Mouse (Mus musculus) neural tube, embryonic 13.5 days (tissue): Measurements from ENCODE around the gene Efemp2. TPM values are rescaled to one million over a fixed set of nuclear protein-coding genes. Genes with fewer than 3 reads are reported as not detected.

Source experiments
- ATAC-seq: fragments of 200-750 bp; cut with Nextera tagmentation; 2 replicates; pipeline ENCODE4 v1.8.0; 2017; ENCODE audit warnings: low read depth, mild to moderate bottlenecking, moderate TSS enrichment, moderate library complexity
- H3K27ac ChIP-seq: fragments of 300-500 bp; sonication (generic); replicated peaks from 2 replicates; pipeline ENCODE4 v1.5.1; 2015; ENCODE audit warnings: moderate library complexity, mild to moderate bottlenecking, inconsistent platforms
- H3K27me3 ChIP-seq: fragments of 300-500 bp; sonication (generic); 2 replicates; pipeline ENCODE4 v1.6.1; 2015; ENCODE audit warnings: mild to moderate bottlenecking, inconsistent platforms
- H3K36me3 ChIP-seq: fragments of 300-500 bp; sonication (generic); 2 replicates; pipeline ENCODE4 v1.6.1; 2015; ENCODE audit warnings: mild to moderate bottlenecking, inconsistent platforms
- H3K4me1 ChIP-seq: fragments of 300-500 bp; sonication (generic); replicated peaks from 2 replicates; pipeline ENCODE4 v1.6.1; 2015; ENCODE audit warnings: inconsistent platforms
- H3K4me2 ChIP-seq: fragments of 300-500 bp; sonication (generic); 2 replicates; pipeline ENCODE4 v1.6.1; 2015; ENCODE audit warnings: inconsistent platforms, mild to moderate bottlenecking, moderate library complexity
- H3K4me3 ChIP-seq: fragments of 300-500 bp; sonication (generic); 2 replicates; pipeline ENCODE4 v1.5.1; 2015; ENCODE audit warnings: mild to moderate bottlenecking, inconsistent platforms
- H3K9ac ChIP-seq: fragments of 300-500 bp; sonication (generic); 2 replicates; pipeline ENCODE4 v1.6.1; 2015; ENCODE audit warnings: moderate library complexity, mild to moderate bottlenecking, inconsistent platforms
- H3K9me3 ChIP-seq: fragments of 300-500 bp; sonication (generic); 2 replicates; pipeline ENCODE4 v1.6.1; 2016; ENCODE audit warnings: inconsistent platforms
- WGBS: fragments of 180-500 bp; shearing (Covaris S2); methylation state at CpG from one replicate; pipeline ENCODE4 v1.1.7; 2015; 5-methylcytosine and 5-hydroxymethylcytosine counted together
- polyA plus RNA-seq: library from polyadenylated mRNA; unstranded; fragments of >200 nt; fragmentation: Nextera tagmentation; extraction: Ambion mirVana; gene quantifications from 2 replicates; pipeline ENCODE4 v1.2.1, GENCODE M21; 2015

The Efemp2 gene
- 56.9 and 60.8 TPM in 2 replicates for polyA plus RNA-seq

- Histone ChIP-seq H3K9ac (peak within 1 kb of the TSS; percentile 72), H3K36me3 (0 out of 2 replicates have a peak, but pooled peaks cover 5% of the 10 kb centered on the region), H3K9me3 (no peaks in the 10 kb centered on the region), H3K27ac (peak within 1 kb of the TSS; percentile 74), H3K4me3 (peak within 1 kb of the TSS; percentile 52), H3K4me1 (peaks cover 40% of the 10 kb centered on the region), H3K4me2 (peak within 1 kb of the TSS; percentile 83), H3K27me3 (no peaks in the 10 kb centered on the region)
- ATAC-seq: peak; percentile 48
- 2% methylated on average over 22 of the region's 22 CpGs for WGBS
Observed at GRCm38 (mm10) chr19:5473720-5474119, at the start of gene Efemp2. TSS of gene Efemp2 (plus strand) at chr19:5473954.

- Histone ChIP-seq H3K9ac (peak overlapping the region; percentile 92), H3K4me1 (peaks cover 49% of the 10 kb centered on the region), H3K27ac (peak overlapping the region; percentile 95), H3K9me3 (no peaks in the 10 kb centered on the region), H3K27me3 (no peaks in the 10 kb centered on the region), H3K4me3 (peak overlapping the region; percentile 88), H3K4me2 (peak overlapping the region; percentile 94), H3K36me3 (peaks cover 61% of the 10 kb centered on the region)
- peak; percentile 66 for ATAC-seq
- under 1% methylated on average over 42 of the region's 48 CpGs for WGBS
Observed at GRCm38 (mm10) chr19:5424092-5424781, 49.5 kb upstream of the Efemp2 start.

GRCm38 (mm10) chr19:5424782-5425741 lies 48.7 kb upstream of the Efemp2 start, which contains the start of the genes Drap1 and AI837181:
TSS of gene Drap1 (minus strand) at chr19:5424979.
TSS of gene AI837181 (plus strand) at chr19:5425144.
- Histone ChIP-seq H3K27me3 (no peaks in the 10 kb centered on the region), H3K4me2 (peak within 1 kb of the TSS; percentile 94), H3K27ac (peak within 1 kb of the TSS; percentile 95), H3K4me1 (peaks cover 49% of the 10 kb centered on the region), H3K9me3 (no peaks in the 10 kb centered on the region), H3K4me3 (peak within 1 kb of the TSS; percentile 88), H3K9ac (peak within 1 kb of the TSS; percentile 92), H3K36me3 (peaks cover 56% of the 10 kb centered on the region)
- peak; percentile 93 for ATAC-seq
- 0% methylated on average over 76 of the region's 87 CpGs for WGBS

- Histone ChIP-seq H3K4me3 (peak overlapping the region; percentile 88), H3K9ac (peak overlapping the region; percentile 92), H3K9me3 (no peaks in the 10 kb centered on the region), H3K27ac (peak overlapping the region; percentile 90), H3K27me3 (no peaks in the 10 kb centered on the region), H3K36me3 (peaks cover 46% of the 10 kb centered on the region), H3K4me1 (peaks cover 49% of the 10 kb centered on the region), H3K4me2 (peak overlapping the region; percentile 94)
- no peak for ATAC-seq
- WGBS: 92% methylated on average over 18 of the region's 18 CpGs
Observed at GRCm38 (mm10) chr19:5425906-5426565, 47.7 kb upstream of the Efemp2 start.

GRCm38 (mm10) chr19:5426640-5427290 lies 47.0 kb upstream of the Efemp2 start:
- Histone ChIP-seq H3K27me3 (no peaks in the 10 kb centered on the region), H3K4me3 (peak overlapping the region; percentile 88)
- WGBS: 92% methylated on average over 13 of the region's 13 CpGs

GRCm38 (mm10) chr19:5428083-5428482 lies 45.7 kb upstream of the Efemp2 start:
- H3K4me2 ChIP-seq: no peak overlapping the region
- no peak overlapping the region for H3K27ac ChIP-seq
- no peaks in the 10 kb centered on the region for H3K9me3 ChIP-seq
- H3K36me3 ChIP-seq: peaks cover 29% of the 10 kb centered on the region
- H3K4me3 ChIP-seq: no peak overlapping the region
- whole genome bisulfite sequencing: 92% methylated on average over 2 of the region's 2 CpGs
- ATAC-seq: no peak
- peaks cover 43% of the 10 kb centered on the region for H3K4me1 ChIP-seq
- no peaks in the 10 kb centered on the region for H3K27me3 ChIP-seq
- H3K9ac ChIP-seq: no peak overlapping the region

More at GRCm38 (mm10) chr19:5426640-5427290, 47.0 kb upstream of the Efemp2 start:
- Histone ChIP-seq H3K9me3 (no peaks in the 10 kb centered on the region), H3K36me3 (peaks cover 40% of the 10 kb centered on the region), H3K27ac (no peak overlapping the region), H3K9ac (peak overlapping the region; percentile 8; the same call in 1 of the 2 replicates), H3K4me2 (peak overlapping the region; percentile 94), H3K4me1 (peaks cover 49% of the 10 kb centered on the region)
- ATAC-seq: no peak

- H3K27me3 ChIP-seq: 0 out of 2 replicates have a peak, but pooled peaks cover under 1% of the 10 kb centered on the region
- peaks cover 25% of the 10 kb centered on the region for H3K36me3 ChIP-seq
- peaks cover 43% of the 10 kb centered on the region for H3K4me1 ChIP-seq
- H3K9ac ChIP-seq: no peak overlapping the region
- 83% methylated on average over 4 of the region's 4 CpGs for WGBS
- H3K4me3 ChIP-seq: no peak overlapping the region
- no peaks in the 10 kb centered on the region for H3K9me3 ChIP-seq
- ATAC-seq: no peak
- H3K27ac ChIP-seq: no peak overlapping the region
- H3K4me2 ChIP-seq: no peak overlapping the region
Observed at GRCm38 (mm10) chr19:5429219-5429618, 44.5 kb upstream of the Efemp2 start.

- Histone ChIP-seq H3K9me3 (no peaks in the 10 kb centered on the region), H3K27ac (no peak overlapping the region), H3K4me3 (no peak overlapping the region), H3K9ac (no peak overlapping the region), H3K27me3 (0 out of 2 replicates have a peak, but pooled peaks cover 4% of the 10 kb centered on the region), H3K4me1 (peaks cover 43% of the 10 kb centered on the region), H3K36me3 (peaks cover 25% of the 10 kb centered on the region), H3K4me2 (no peak overlapping the region)
- 77% methylated on average over 8 of the region's 8 CpGs for WGBS
- no peak for ATAC-seq
Observed at GRCm38 (mm10) chr19:5429806-5430205, 43.9 kb upstream of the Efemp2 start.

GRCm38 (mm10) chr19:5430408-5430807 lies 43.3 kb upstream of the Efemp2 start:
- H3K9ac ChIP-seq: no peak overlapping the region
- H3K36me3 ChIP-seq: peaks cover 25% of the 10 kb centered on the region
- H3K27me3 ChIP-seq: peaks cover 8% of the 10 kb centered on the region; the same call in 1 of the 2 replicates
- H3K4me1 ChIP-seq: peaks cover 43% of the 10 kb centered on the region
- 71% methylated on average over 1 of the region's 1 CpGs for WGBS
- ATAC-seq: no peak
- no peak overlapping the region for H3K4me2 ChIP-seq
- no peak overlapping the region for H3K27ac ChIP-seq
- H3K4me3 ChIP-seq: no peak overlapping the region
- no peaks in the 10 kb centered on the region for H3K9me3 ChIP-seq

- no peak overlapping the region for H3K4me3 ChIP-seq
- H3K27ac ChIP-seq: no peak overlapping the region
- peaks cover 15% of the 10 kb centered on the region for H3K36me3 ChIP-seq
- H3K9me3 ChIP-seq: no peaks in the 10 kb centered on the region
- peaks cover 8% of the 10 kb centered on the region; the same call in 1 of the 2 replicates for H3K27me3 ChIP-seq
- H3K4me1 ChIP-seq: peaks cover 28% of the 10 kb centered on the region
- no peak overlapping the region for H3K4me2 ChIP-seq
- no peak for ATAC-seq
- 80% methylated on average over 4 of the region's 4 CpGs for WGBS
- no peak overlapping the region for H3K9ac ChIP-seq
Observed at GRCm38 (mm10) chr19:5431911-5432464, 41.8 kb upstream of the Efemp2 start.
